Mouse (Mus musculus) embryonic facial prominence, embryonic 11.5 days (tissue): ENCODE measurements around the gene Zscan29. TPM values are rescaled to one million over a fixed set of nuclear protein-coding genes. Genes with fewer than 3 reads are reported as not detected.

Source experiments
- ATAC-seq: fragments of 200-750 bp; cut with Nextera tagmentation; replicated peaks from 2 replicates; pipeline ENCODE4 v1.8.0; 2017; ENCODE audit warnings: low read depth; ENCODE audit not compliant: insufficient number of reproducible peaks, low FRiP score, low TSS enrichment
- DNase-seq: peaks from one replicate; pipeline ENCODE4 v3.0.0-alpha.2; 2015; ENCODE audit warnings: low spot score
- H3K27ac ChIP-seq: fragments of 300-500 bp; sonication (generic); replicated peaks from 2 replicates; pipeline ENCODE4 v1.5.1; 2014; ENCODE audit warnings: mild to moderate bottlenecking, low read depth, low read length, control low read depth
- H3K27me3 ChIP-seq: fragments of 300-500 bp; sonication (generic); 2 replicates; pipeline ENCODE4 v1.6.1; 2014; ENCODE audit warnings: mild to moderate bottlenecking, low read length, moderate library complexity, mixed read lengths; ENCODE audit not compliant: control insufficient read depth, insufficient read depth
- H3K36me3 ChIP-seq: fragments of 300-500 bp; sonication (generic); replicated peaks from 2 replicates; pipeline ENCODE4 v1.6.1; 2014; ENCODE audit warnings: low read depth, mild to moderate bottlenecking, low read length, moderate library complexity, mixed read lengths; ENCODE audit not compliant: control insufficient read depth, insufficient read depth
- H3K4me1 ChIP-seq: fragments of 300-500 bp; sonication (generic); 2 replicates; pipeline ENCODE4 v1.6.1; 2014; ENCODE audit warnings: low read length, mixed read lengths; ENCODE audit not compliant: control insufficient read depth, insufficient read depth
- H3K4me2 ChIP-seq: fragments of 300-500 bp; sonication (generic); 2 replicates; pipeline ENCODE4 v1.6.1; 2014; ENCODE audit warnings: low read depth, mild to moderate bottlenecking, control low read depth, low read length, moderate library complexity
- H3K4me3 ChIP-seq: fragments of 300-500 bp; sonication (generic); 2 replicates; pipeline ENCODE4 v1.5.1; 2014; ENCODE audit warnings: low read depth, low read length, control low read depth
- H3K9ac ChIP-seq: fragments of 300-500 bp; sonication (generic); replicated peaks from 2 replicates; pipeline ENCODE4 v1.6.1; 2014; ENCODE audit warnings: mild to moderate bottlenecking, control low read depth, low read length
- H3K9me3 ChIP-seq: fragments of 300-500 bp; sonication (generic); replicated peaks from 2 replicates; pipeline ENCODE4 v1.6.1; 2016; ENCODE audit warnings: mild to moderate bottlenecking, low read length, inconsistent platforms, mixed read lengths; ENCODE audit not compliant: control insufficient read depth
- WGBS: fragments of 180-500 bp; shearing (Covaris S2); extraction: QIAGEN DNeasy Blood & Tissue Kit; methylation state at CpG from one replicate; pipeline ENCODE4 v1.1.7; 2014; 5-methylcytosine and 5-hydroxymethylcytosine counted together
- polyA plus RNA-seq: library from polyadenylated mRNA; unstranded; fragments of >200 nt; fragmentation: Nextera tagmentation; extraction: Ambion mirVana; gene quantifications from 2 replicates; pipeline ENCODE4 v1.2.1, GENCODE M21; 2014

The Zscan29 gene
- polyA plus RNA-seq, 1 experiment from 2014 or later, result 13.6 TPM

DNA sequence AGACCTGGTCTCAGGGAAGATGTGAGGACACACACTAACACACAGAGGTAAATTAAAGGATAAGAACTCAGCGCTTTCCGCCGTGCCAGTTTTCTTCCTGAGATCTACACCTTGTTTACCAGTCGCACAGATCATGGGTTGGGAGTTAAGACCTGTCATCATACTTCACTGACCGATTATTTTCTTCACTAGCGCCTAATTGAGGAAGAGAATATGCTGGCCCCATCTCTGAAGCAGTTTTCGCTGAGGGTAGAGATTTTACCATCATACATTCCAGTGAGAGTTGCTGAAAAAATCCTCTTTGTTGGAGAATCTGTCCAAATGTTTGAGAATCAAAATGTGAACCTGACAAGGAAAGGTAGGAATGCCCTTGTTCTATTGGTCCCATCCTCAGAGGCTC, 13.2 kb upstream of the Zscan29 start:
- ATAC-seq, result no peak
- Histone ChIP-seq H3K4me1 (no peaks in the 10 kb centered on the region), H3K4me2 (no peak overlapping the region), H3K27ac (no peak overlapping the region), H3K27me3 (no peaks in the 10 kb centered on the region), H3K9me3 (no peaks in the 10 kb centered on the region), H3K36me3 (peaks cover 2% of the 10 kb centered on the region), H3K4me3 (no peak overlapping the region), H3K9ac (no peak overlapping the region)
- WGBS, result 91% methylated on average over 7 of the region's 7 CpGs
- no peak for DNase-seq

DNA sequence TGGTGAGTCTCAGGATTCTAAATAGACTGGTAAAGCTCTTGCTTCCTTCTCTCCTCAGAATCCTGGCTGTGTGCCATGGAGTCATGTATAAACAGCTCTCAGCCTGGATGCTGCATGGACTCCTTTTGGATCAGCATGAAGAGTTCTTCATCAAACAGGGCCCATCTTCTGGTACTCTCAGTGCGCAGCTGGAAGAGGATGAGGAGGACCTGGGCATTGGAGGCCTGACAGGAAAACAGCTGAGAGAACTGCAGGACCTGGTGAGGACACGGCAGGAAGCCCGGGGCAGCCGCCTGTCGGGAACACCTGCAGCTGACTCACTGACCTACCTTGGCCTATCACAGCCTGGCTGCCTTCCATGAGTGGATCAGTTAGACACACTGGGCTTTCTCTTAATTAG, 12.5 kb upstream of the Zscan29 start:
- H3K4me3 ChIP-seq, result no peak overlapping the region
- no peak overlapping the region for H3K4me2 ChIP-seq
- H3K9ac ChIP-seq, result no peak overlapping the region
- no peaks in the 10 kb centered on the region for H3K27me3 ChIP-seq
- no peak for DNase-seq
- no peak overlapping the region for H3K27ac ChIP-seq
- no peak for ATAC-seq
- H3K4me1 ChIP-seq, result no peaks in the 10 kb centered on the region
- peaks cover 2% of the 10 kb centered on the region for H3K36me3 ChIP-seq
- H3K9me3 ChIP-seq, result no peaks in the 10 kb centered on the region
- WGBS, result 91% methylated on average over 5 of the region's 5 CpGs

DNA sequence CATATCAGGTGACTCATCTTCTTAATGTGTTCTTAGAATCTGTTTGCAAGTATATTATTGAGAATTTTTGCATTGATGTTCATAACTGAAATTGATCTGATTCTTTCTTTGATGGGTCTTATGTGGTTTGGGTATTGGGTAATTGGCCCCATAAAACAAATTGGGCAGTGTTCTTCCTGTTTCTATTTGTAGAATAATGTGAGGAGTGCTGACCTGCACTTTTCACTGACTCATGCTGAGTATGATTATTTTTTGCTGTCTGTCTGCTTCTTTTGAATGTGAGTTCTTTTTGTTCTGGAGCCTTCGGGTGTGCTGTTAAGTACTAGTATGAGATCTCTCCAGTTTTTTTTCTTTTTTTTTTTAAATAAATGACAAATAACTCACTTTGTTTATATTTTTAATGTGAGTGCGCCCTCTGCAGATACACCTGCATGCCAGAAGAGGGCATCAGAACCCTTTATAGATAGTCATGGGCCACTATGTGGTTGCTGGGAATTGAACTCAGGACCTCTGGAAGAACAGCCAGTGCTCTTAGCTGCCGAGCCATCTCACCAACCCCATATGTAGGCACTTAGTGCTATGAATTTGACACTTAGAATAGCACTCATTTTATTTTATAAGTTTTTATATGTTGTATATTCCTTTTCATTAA, 8.0 kb upstream of the Zscan29 start:
- H3K4me3 ChIP-seq, result no peak overlapping the region
- no peak overlapping the region for H3K9ac ChIP-seq
- no peaks in the 10 kb centered on the region for H3K4me1 ChIP-seq
- H3K27ac ChIP-seq, result no peak overlapping the region
- peaks cover 4% of the 10 kb centered on the region; the same call in 1 of the 2 replicates for H3K36me3 ChIP-seq
- 95% methylated on average over 3 of the region's 3 CpGs for WGBS
- no peak for ATAC-seq
- DNase-seq, result no peak
- no peak overlapping the region for H3K4me2 ChIP-seq
- H3K27me3 ChIP-seq, result no peaks in the 10 kb centered on the region
- H3K9me3 ChIP-seq, result no peaks in the 10 kb centered on the region

DNA sequence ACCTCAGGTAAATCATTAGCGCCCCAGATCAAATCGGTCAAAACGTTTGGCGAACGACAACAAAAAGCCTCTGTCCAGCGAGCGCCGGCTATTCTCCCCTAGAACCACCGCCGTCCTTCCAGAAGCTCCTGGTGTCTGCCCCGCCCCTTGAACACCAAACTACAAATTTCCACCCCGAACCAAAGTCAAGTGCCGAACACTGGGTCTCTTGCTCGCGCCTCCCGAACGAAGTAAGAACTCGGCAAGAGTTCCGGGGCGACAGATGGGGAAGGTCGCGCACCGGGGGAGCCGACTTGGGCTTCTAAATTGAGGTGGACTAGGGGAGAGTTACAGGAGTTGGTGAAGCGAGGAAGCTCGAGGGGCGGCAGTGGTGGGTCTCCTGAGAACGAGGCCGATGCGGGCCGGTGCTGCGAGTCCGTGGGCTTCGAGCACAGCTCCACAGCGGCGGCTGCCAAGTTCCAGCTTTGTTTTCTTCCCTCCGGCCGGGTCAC, 399 bp downstream of the Zscan29 start, which contains the start of gene Tubgcp4:
Tubgcp4 (plus strand) TSS at position 174 of the 491 bp plus-strand sequence.
- Histone ChIP-seq H3K9ac (peak within 1 kb of the TSS; percentile 88), H3K4me1 (no peaks in the 10 kb centered on the region), H3K27ac (peak within 1 kb of the TSS; percentile 42), H3K9me3 (no peaks in the 10 kb centered on the region), H3K4me2 (peak within 1 kb of the TSS; percentile 56), H3K36me3 (0 out of 2 replicates have a peak, but pooled peaks cover 5% of the 10 kb centered on the region), H3K4me3 (peak within 1 kb of the TSS; percentile 86), H3K27me3 (no peaks in the 10 kb centered on the region)
- ATAC-seq (peak; percentile 62), DNase-seq (peak; percentile 45)
- under 1% methylated on average over 38 of the region's 38 CpGs for WGBS

DNA sequence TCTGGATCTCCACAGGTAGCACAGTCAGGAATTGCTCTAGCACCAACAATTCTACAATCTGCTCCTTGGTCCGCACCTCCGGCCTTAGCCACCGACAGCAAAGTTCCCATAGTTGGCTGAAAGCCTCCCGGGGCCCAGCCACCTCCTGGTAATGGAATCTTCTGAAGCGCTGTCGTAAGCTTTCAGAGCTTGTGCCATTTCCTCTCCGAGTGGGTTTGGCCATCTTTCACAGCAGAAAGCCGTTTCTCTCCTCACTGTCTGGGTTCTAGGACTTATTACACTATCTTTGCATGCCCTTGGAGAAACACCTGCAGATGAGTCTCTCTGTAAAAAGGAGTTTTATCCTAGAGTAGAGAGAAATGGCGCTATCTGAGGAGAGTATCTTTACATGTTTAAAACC, 1.0 kb downstream of the Zscan29 start:
- H3K4me1 ChIP-seq, result no peaks in the 10 kb centered on the region
- no peak overlapping the region for H3K27ac ChIP-seq
- H3K4me3 ChIP-seq, result peak overlapping the region; percentile 86
- H3K36me3 ChIP-seq, result 0 out of 2 replicates have a peak, but pooled peaks cover 5% of the 10 kb centered on the region
- no peaks in the 10 kb centered on the region for H3K27me3 ChIP-seq
- H3K9me3 ChIP-seq, result no peaks in the 10 kb centered on the region
- 10% methylated on average over 9 of the region's 9 CpGs for WGBS
- no peak for DNase-seq
- peak overlapping the region; percentile 56 for H3K4me2 ChIP-seq
- ATAC-seq, result no peak
- peak overlapping the region; percentile 88 for H3K9ac ChIP-seq

DNA sequence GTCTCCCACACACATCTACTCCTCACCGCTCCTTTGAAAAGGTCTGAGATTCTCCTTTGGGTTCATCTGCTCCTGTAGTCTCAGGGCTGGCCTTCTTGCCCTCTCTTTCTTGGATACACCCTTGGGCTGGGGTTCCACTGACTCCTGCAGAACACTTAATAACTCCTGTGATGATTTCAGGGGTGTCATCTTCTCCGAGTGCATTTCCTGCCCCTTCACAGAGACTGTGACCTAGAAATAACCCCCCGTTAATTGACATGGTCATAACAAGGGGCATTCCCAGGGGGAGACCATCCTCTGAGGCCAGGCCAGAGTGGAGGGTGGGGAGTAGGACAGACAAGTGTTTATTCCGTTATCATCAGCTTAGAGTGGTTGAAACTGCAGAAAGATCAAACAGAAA, 1.8 kb downstream of the Zscan29 start:
- no peak for ATAC-seq
- WGBS, result 57% methylated on average over 4 of the region's 4 CpGs
- H3K4me3 ChIP-seq, result peak overlapping the region; percentile 86; the same call in 1 of the 2 replicates

DNA sequence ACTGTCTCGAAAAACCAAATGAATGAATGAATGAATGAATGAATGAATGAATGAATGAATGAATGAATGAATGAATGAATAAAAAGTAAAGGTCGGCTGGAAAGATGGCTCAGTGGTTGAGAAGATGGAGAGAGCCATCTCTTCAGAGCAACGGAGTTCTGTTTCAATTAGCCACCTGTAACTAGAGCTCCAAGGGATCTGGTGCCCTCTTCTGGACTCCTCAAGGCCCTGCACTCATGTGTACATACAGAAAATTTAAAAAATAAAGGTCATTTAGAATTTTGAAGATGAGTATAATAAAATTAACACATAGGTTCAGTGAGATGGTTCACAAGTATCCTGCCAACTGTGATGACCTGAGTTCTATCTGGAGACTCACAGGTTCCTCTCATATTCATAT, 17.8 kb downstream of the Zscan29 start:
- 87% methylated on average over 3 of the region's 3 CpGs for WGBS
- no peaks in the 10 kb centered on the region for H3K27me3 ChIP-seq
- no peaks in the 10 kb centered on the region for H3K36me3 ChIP-seq
- H3K27ac ChIP-seq, result no peak overlapping the region
- DNase-seq, result no peak
- H3K4me2 ChIP-seq, result no peak overlapping the region
- ATAC-seq, result no peak
- no peak overlapping the region for H3K9ac ChIP-seq
- no peaks in the 10 kb centered on the region for H3K9me3 ChIP-seq
- no peak overlapping the region for H3K4me3 ChIP-seq
- H3K4me1 ChIP-seq, result no peaks in the 10 kb centered on the region

More for the DNA sequence above, 1.8 kb downstream of the Zscan29 start:
- Histone ChIP-seq H3K36me3 (0 out of 2 replicates have a peak, but pooled peaks cover 2% of the 10 kb centered on the region), H3K9me3 (no peaks in the 10 kb centered on the region), H3K9ac (no peak overlapping the region), H3K27ac (no peak overlapping the region), H3K4me1 (no peaks in the 10 kb centered on the region), H3K4me2 (peak overlapping the region; percentile 56), H3K27me3 (no peaks in the 10 kb centered on the region)
- no peak for DNase-seq

DNA sequence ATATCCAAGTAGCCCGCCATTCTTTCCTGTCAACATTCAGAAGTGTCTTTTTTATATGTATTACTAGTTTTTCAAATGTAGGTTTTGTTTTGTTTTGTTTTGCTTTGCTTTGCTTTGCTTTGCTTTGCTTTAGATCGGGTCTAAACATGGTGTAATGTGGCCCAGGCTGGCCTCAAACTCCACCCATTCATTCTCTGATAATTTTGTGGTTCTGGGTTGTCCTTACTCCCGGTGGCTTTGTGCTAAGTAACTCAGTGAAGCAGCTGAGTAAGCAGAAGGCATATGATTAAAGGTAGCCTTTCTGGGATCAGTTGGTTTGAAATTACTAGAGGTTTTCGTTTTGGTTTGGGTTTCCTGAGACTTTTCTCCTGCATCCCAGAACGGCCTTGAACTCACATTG, 21.2 kb downstream of the Zscan29 start:
- no peak overlapping the region for H3K4me2 ChIP-seq
- no peak overlapping the region for H3K27ac ChIP-seq
- no peaks in the 10 kb centered on the region for H3K27me3 ChIP-seq
- no peaks in the 10 kb centered on the region for H3K9me3 ChIP-seq
- DNase-seq (no peak), ATAC-seq (no peak)
- no peaks in the 10 kb centered on the region for H3K4me1 ChIP-seq
- no peak overlapping the region for H3K9ac ChIP-seq
- H3K36me3 ChIP-seq, result no peaks in the 10 kb centered on the region
- 78% methylated on average over 5 of the region's 5 CpGs for WGBS
- no peak overlapping the region for H3K4me3 ChIP-seq
